Mouse (Mus musculus) NIH3T3 (cell line): ENCODE results near the gene Olfr292.

Experiments
- DNase-seq: peaks from one replicate; pipeline ENCODE4 v3.0.0-alpha.2; 2012; ENCODE audit warnings: low read depth

Olfr292 gene

DNA sequence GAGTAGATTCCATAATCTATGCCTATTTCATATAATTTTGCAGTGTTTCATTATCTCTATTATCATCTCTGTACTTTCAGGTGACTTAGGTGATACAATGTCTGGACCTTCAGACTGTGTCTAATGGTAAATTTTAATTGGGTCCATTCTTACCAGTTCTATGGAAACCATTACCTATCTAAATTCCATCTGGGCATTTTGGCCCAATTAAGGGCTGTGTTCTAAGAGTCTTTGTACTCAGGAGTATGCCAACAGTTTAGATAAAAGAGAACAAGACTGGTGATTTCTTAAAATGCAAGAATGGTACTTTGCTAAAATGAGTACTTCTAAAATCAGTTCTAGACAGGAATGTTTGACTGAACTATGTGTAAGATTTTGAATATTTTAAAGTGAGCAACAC, at the start of gene Olfr292:
Gene Olfr292, plus strand, starts transcription at position 301 of the 400 bp plus-strand sequence.
- DNase-seq: no peak

DNA sequence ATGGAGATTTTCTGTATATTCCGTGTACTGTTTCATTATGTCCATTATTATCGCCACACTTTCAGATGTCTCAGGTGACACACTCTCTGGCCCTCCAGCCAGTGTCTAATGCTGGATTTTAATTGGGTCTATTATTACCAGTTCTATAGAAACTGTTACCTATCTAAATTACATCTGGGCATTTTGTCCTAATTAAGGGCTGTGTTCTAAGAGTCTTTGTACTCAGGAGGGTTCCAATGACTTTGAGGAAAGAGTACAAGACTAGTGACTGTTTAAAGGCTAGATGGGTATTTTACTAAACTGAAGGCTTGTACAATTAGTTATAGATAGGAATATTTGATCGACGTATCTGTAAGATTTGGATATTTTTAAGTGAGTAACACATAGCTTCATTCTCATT, 39.4 kb upstream of the Olfr292 start, which contains the start of gene Olfr293:
Gene Olfr293, plus strand, starts transcription at position 301 of the 400 bp plus-strand sequence.
- no peak for DNase-seq

DNA sequence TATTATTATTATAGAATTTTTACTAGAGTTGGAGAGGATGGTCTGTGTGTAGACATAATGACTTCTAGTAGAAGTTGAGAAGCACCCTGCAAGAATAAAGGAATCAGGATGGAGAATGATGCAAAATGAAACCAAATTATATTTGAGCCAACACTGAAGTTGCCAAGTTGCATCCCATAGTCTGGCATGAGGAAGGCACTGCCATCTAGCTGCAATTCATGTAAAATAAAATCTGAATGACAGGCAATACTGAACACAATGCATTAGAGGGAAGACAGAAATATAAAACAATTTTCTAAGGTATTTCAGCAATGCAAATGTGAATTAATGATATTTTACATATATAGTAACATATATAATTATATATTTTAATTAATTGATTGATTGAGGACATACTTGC, 36.9 kb downstream of the Olfr292 start:
- DNase-seq: no peak
